Mouse (Mus musculus) cerebellum, postnatal 14 days (tissue): ENCODE measurements at regions not wholly inside any gene's neighbourhood (a gene's known extent, or its start where the extent isn't known, plus 50 kb on each side); places are given as distances from the start of the nearest gene placed in this dataset.

Source experiments
- DNase-seq, 2 experiments: peaks; one replicate each; pipeline ENCODE4 v3.0.0; 2021; ENCODE audit warnings: mixed read lengths in 2 of 2

DNA sequence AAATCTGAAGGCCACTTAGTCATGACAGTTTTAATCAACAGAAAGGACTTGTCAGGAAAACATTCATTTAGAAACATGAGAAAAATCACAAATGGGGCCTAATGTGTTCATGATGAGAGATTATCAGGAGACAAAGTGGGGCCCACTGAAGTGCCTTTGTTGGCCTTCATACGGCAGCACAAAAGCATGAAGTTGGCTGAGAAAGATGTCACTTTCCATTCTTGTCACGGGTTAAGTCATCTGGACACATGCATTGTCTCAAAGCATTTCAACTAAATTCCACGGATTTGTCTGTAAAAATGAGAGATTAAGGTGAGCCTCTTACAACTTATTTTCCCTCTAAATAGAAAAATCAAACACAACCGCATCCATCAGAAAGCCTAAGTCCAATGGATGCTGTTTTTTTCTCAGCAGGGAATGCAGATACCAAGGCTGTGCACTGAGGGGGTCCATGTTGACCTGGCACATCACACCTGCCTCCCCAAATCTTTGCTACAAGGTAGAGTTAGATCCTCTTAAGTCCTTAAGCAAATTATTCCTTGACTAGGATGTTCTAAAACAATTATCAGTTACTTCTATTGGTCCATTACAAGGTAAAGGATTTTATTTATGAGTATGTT is 1679.2 kb downstream of the 4930444P10Rik start:
- DNase-seq, result peak; percentile 3 to 5

DNA sequence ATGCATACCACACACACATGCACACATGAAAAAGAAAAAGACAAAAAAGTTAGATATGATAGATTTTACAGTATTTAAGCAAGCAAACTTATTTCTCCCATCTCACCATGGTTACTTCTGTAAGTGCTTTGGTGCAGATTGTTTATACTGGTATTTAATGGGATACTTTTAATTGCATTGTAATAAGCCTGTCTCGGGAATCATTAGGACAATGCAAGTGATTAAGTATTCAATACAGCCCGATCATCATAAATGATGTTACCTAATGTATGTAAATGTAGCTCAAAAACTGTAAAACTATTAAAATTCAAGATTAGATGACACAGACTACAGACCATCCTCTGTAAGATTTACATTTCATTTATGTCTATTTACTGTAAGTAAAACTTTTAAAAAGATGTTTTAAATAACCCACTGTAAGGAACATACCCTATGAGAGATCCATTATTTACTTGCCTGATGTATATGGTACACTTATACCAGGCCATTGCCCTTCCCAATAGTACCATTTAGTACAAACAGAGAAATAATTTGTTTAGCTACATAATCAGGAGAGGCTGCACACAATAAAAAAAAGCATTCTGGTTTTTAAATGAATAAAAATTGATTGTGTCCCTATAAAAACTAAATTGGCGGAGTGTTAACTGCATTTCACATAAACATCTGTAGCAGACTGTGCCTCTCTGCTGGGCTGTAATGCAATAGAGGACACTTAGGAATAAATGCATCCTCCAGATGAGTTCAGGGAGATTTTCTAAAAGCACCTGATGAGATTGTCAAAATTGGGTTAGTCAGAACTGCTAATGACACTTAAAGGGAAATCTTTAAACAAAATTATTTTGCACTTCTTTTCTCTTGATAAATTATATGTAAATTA is 1722.9 kb downstream of the 4930444P10Rik start:
- no peak for DNase-seq

DNA sequence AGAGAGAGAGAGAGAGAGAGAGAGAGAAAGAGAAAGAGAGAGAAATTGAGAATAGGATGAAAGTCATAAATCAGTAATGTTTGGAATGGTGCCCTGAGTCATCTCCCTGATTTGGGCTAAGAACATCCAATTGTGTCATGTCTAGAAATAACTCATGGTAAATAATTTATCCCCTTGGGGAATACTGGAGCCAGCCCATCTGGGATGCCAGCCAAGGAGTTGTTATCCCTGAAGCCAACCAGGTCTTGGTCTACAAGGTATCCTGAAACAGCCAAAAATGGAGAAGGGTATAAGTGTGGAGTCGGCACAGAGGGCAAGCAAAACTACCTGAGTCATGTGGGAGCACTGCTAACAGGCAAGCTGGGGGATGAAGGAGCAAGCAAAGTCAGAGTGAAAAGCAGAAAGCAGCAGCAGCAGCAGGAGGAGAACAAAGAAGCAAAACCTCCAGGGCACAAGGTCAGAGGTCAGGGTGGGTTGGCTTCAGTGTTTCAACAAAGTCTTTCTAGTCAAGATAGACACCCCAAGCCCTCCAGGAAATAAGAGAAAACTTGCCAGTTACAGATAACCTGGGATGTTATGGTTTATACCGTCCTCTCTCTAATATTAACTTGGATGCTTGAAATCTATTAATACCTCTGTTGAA is 1733.0 kb downstream of the 4930444P10Rik start:
- DNase-seq, result peak; percentile 8 to 26
